Mouse (Mus musculus) adrenal gland, postnatal 4 days (tissue): ENCODE measurements at regions not wholly inside any gene's neighbourhood (a gene's known extent, or its start where the extent isn't known, plus 50 kb on each side); places are given as distances from the start of the nearest gene placed in this dataset.

Experiments used
- DNase-seq, 2 experiments: peaks; one replicate each; pipeline ENCODE4 v3.0.0; 2021 to 2022; ENCODE audit warnings: low spot score in 2 of 2, mixed read lengths in 2 of 2

DNA sequence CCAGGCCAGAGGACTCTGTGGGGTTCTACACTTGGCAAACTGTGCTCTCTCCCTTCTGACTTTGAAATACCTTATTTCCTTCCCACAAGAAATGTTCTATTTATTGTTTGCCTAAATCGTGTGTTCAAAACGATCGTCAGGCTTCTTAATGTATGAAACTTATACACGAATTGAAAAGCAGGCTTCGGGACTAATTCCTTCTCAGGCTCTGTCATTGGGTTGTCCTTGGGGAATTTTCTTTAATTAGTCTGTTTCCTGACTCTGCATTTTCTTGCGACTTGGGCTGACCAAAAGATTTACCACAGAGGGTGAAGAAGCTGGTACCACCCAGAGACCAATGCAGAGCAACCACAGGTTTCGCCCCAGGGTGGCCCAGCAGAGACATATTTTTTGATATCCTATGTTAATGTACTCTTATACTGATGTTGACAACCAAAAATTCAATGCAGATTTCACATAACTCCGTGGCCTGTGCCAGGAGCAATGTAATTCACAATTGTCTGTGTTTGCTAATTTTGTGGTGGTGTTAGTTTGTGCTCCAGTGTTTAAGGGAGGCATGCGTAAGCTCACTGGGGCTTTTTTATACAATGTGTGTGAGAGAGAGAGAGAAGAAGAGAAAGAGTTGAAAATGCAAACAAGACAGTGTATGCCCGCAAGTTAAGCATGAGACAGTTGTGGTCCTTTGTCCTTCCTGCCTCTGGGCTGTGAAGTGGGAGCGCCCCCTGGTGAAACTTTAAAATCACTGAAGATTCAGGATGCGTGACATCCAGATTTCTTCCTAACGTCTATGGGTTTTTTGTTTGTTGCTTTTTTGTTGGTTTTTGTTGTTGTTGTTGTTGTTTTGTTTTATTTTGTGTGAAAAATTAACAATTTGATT lies 452.7 kb downstream of the Sox2 start:
- peak in 1 of 2 experiments; percentile 16 for DNase-seq

DNA sequence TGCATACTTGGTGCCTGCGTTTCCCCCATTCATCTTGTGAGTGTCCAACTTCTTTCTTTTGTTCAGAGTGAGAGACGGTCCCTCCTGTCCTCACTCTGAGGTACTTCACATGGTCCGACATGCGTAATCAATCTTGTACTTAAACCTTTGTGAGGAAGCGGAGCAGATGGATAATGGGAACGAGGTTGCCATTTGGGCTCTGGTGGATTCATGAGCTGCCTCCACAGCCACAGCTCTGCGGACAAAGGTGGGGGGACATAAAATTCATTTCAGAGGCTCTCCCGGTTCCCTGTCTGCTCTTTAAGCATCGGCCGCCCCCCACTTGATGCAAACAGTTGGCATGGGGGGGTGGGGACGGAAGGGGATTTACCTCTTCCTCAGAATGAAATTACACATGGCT lies 454.7 kb downstream of the Sox2 start:
- DNase-seq: no peak

GRCm38 (mm10) chr3:35106097-35106496 lies 455.9 kb downstream of the Sox2 start:
- DNase-seq: no peak

- no peak for DNase-seq
Measured at GRCm38 (mm10) chr3:35133477-35133876, 483.3 kb downstream of the Sox2 start.

GRCm38 (mm10) chr3:35141500-35142220 lies 491.5 kb downstream of the Sox2 start:
- DNase-seq: no peak

- DNase-seq: no peak
Measured at GRCm38 (mm10) chr3:35142683-35143082, 492.5 kb downstream of the Sox2 start.

DNA sequence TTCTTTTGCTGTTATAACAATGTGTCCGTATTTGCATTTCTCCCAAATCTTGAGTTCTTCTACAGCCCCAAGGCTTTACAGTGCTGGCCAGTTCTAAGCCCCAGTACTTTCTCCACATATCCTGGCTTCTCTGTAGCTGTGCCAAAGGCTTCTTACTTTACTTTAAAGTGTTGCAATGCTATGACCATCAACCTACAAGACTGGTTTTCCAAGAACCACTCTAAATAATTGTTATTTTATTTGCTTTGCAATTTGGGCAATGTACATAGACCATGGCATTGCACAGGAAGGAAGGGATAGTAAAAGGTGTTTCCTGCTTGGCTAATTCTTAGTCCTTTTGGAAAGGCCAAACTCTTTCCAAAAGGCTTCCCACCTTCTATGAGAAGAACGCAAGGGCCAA lies 495.4 kb downstream of the Sox2 start:
- no peak for DNase-seq

DNA sequence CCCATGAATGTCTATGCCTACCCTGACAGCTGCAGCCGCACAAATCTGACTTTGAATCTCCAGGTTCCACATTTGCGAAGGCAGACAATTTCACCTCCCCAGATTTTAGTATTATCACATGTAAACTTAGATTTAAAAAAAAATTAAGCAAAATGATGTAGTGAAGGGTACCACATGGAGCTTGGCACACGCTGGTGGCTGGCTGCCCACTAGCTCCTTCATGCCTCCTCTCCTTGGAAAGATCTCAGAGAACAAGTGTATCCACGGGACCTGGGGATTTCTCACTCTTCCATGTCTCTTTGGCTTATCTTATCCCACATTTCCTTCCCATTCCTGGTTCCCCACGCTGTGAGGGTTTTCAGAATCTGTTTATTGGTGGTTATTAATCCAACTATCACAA lies 496.5 kb downstream of the Sox2 start:
- DNase-seq: no peak

DNA sequence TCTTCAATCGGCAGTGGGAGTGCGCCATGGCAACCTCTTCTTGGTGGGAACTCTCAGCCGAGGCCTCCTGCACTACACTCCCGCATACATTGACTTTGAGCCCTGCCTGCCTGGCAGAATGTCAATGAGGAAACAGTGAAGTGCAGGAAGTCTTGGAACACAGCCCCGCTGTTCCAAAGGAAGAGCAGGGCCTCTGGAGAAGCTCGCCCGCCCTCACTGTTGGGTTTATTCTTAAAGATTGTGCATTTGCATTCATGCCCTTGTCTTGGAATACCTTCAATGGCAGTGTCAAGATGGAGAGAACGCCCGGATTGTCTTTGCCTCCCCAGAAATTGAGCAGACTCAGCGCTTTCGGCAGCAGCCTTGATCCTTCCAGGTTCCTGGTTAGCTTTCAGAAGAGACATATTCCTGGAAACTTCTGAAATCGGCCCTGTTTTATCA lies 499.1 kb downstream of the Sox2 start:
- DNase-seq: no peak

GRCm38 (mm10) chr3:35152191-35152590 lies 502.0 kb downstream of the Sox2 start:
- DNase-seq: no peak

DNA sequence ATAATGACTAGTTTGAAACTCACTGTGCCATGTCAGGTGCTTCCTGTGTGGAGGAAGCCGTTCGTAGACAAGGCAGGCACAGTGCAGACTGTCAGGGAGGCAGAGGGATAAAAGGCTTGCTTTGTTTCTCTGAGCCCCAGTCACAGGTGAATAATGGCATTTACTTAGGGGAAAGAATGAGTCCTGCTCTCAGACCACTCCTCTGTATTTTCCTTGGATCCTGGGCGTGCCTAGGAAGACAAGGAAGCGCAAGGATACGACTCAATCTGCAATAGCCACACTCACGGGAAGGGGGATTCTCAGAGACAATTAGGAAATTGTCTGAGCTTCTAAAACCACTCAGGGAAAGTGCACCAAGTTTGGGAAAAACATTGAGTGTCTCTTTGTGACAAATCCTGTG lies 504.1 kb downstream of the Sox2 start:
- DNase-seq: no peak

DNA sequence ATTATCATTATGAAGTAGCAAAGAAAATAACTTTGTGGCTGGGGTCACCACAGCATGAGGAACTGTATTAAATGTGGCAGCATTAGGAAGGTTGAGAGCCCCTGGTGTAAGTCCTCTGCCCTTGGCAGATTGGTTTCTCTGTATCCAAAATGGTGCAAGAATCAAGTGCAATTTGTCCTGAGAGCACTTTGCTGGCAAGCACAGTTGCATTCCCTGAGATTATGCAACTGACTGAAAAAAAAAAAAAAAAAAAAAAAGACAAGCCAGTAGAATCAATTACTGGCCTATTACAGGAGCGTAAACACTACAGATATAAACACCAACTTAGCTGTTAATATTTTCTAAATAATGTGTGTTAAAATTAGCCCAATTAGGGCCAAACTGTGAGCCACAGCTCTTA lies 518.5 kb downstream of the Sox2 start:
- DNase-seq: no peak

GRCm38 (mm10) chr3:35178759-35179440 lies 528.7 kb downstream of the Sox2 start:
- no peak for DNase-seq

DNA sequence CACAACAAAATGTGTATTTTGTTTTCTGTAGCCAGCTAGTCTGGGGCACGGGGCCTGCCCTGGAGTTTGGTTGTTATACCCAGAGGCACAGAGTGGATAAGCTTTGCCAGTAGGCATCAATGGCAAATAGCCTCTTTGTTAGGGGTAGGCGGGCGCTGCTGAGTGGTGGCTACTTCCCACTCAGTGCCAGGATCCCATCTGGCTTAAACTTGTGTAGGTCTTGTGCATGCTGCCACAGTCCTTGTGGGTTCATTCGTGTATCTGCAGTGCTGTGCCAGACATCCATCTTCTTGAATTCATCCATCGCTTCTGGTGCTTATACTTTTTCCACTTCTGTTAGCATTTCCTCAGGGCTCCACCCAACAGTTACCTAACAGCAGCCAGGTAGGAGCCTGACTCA lies 545.4 kb upstream of the Atp11b start:
- no peak for DNase-seq

- no peak for DNase-seq
Measured at GRCm38 (mm10) chr3:35219394-35219793, 534.5 kb upstream of the Atp11b start.

- no peak for DNase-seq
Measured at GRCm38 (mm10) chr3:35221183-35221582, 532.7 kb upstream of the Atp11b start.

GRCm38 (mm10) chr3:35222251-35222650 lies 531.7 kb upstream of the Atp11b start:
- no peak for DNase-seq

- DNase-seq: no peak
Measured at GRCm38 (mm10) chr3:35225051-35225701, 528.7 kb upstream of the Atp11b start.

GRCm38 (mm10) chr3:35225774-35226365 lies 528.0 kb upstream of the Atp11b start:
- DNase-seq: no peak

- no peak for DNase-seq
Measured at GRCm38 (mm10) chr3:35231158-35231928, 522.6 kb upstream of the Atp11b start.
